Mouse (Mus musculus) stomach, postnatal 0 days (tissue): ENCODE measurements at regions not wholly inside any gene's neighbourhood (a gene's known extent, or its start where the extent isn't known, plus 50 kb on each side); places are given as distances from the start of the nearest gene placed in this dataset.

Experiments
- CTCF ChIP-seq: IDR thresholded peaks from 2 replicates; pipeline ENCODE4 v1.5.1; 2016; ENCODE audit warnings: antibody characterized with exemption, low read depth, mild to moderate bottlenecking, moderate library complexity
- EP300 ChIP-seq: optimal IDR thresholded peaks from 2 replicates; pipeline ENCODE3; 2016; ENCODE audit warnings: antibody characterized with exemption

DNA sequence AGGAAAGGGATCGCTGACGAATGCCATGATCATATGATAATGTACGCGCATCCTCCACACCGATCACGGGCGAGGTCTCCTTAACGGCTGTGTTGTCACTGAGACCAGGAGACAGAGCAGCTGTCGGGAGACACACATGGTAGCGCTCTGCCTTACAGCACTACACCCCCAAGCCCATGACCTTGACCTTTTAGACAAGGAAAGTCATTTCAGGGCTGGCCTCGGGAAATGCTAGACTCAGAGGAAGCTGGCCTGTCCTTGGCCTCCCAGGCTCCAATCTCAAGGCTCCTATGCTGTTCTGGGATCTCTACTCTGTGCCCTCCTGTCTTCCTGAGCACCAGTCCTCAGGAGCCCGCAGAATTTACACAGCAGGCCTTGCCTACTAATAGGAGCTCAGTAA lies 112.9 kb upstream of the 1700012A03Rik start:
- TF ChIP-seq CTCF (no peak), EP300 (no peak)
